In the genomic region with DNA sequence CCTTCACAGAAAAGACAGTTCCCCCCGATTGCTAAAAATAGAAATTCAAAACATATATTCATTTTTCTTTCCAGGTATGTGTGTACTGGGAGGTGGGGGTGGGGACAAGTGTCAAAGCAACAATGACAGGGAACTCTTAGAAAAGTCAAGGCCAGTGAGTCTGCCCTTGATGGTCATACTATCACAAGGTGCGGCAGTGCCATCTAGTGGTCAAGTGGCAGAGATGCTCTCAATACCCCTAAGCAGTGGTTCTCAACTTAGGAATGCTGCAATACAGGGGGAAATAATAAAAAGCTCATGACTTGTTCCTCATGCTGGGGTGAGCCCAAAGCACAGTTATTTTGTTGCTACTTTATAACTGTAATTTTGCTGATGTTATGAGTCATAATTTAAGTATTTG, we compare ENCODE assay signal across 9 mouse cellular contexts. TPM values are rescaled to one million over a fixed set of nuclear protein-coding genes. Genes with fewer than 3 reads are reported as not detected.
DNase-seq lines count a peak whose midpoint lies in the region; ATAC-seq and TF ChIP-seq lines count a peak whose summit lies in the region.
"Had no signal": no experiment of that assay in that cellular context is flagged by ENCODE, and none has a peak within 500 bp of the region (broad histone marks: within the 10 kb centered on the region; RNA-seq: fewer than 3 reads in every experiment).

No protein-coding gene starts in this region.

- no peak for TF ChIP-seq POLR2A in testis, adult 2 months (IDR thresholded peaks at IDR 0.05; ENCODE audit: control insufficient read depth, low read depth, low read length)

- WGBS in liver, embryonic 13.5 days (ENCODE audit: insufficient replicate concordance), result 10% methylated on average over 2 of the region's 2 CpGs
- WGBS in neural tube, embryonic 11.5 days, result 13% methylated on average over 2 of the region's 2 CpGs

- ATAC-seq in liver, embryonic 13.5 days (ENCODE audit: low read depth), result peak; percentile 71; the same call in 1 of the 2 replicates
- ATAC-seq in neural tube, embryonic 11.5 days (ENCODE audit: insufficient read depth, low FRiP score, low TSS enrichment), result peak; percentile 71

- H3K27me3 ChIP-seq in liver, embryonic 13.5 days, result no peaks in the 10 kb centered on the region
- H3K27me3 ChIP-seq in neural tube, embryonic 11.5 days (ENCODE audit: control insufficient read depth, insufficient read depth, low read length), result no peaks in the 10 kb centered on the region
- H3K27me3 ChIP-seq in testis, adult 2 months (ENCODE audit: control insufficient read depth, insufficient read depth, low read length), result no peaks in the 10 kb centered on the region

- H3K36me3 ChIP-seq in liver, embryonic 13.5 days, result peaks cover 3% of the 10 kb centered on the region
- no peaks in the 10 kb centered on the region for H3K36me3 ChIP-seq in neural tube, embryonic 11.5 days (ENCODE audit: control insufficient read depth, insufficient read depth, low read length)
- H3K36me3 ChIP-seq in testis, adult 2 months (ENCODE audit: control insufficient read depth, insufficient read depth, low read length), result no peaks in the 10 kb centered on the region
- H3K36me3 ChIP-seq: embryonic facial prominence, embryonic 13.5 days had no signal

- TF ChIP-seq CTCF in testis, adult 2 months (IDR thresholded peaks at IDR 0.05; ENCODE audit: control insufficient read depth, insufficient read depth, insufficient replicate concordance, low read depth, low read length), result peak; percentile 8; the same call in 1 of the 2 replicates

- no peaks in the 10 kb centered on the region for H3K4me1 ChIP-seq in liver, embryonic 13.5 days (replicated peaks)
- H3K4me1 ChIP-seq in neural tube, embryonic 11.5 days (ENCODE audit: control insufficient read depth, insufficient read depth, low read length), result no peaks in the 10 kb centered on the region
- no peaks in the 10 kb centered on the region for H3K4me1 ChIP-seq in testis, adult 2 months (ENCODE audit: control insufficient read depth, insufficient read depth, low read length)
- H3K4me1 ChIP-seq: embryonic facial prominence, embryonic 13.5 days had no signal

- H3K4me2 ChIP-seq in liver, embryonic 13.5 days, result no peak overlapping the region
- H3K4me2 ChIP-seq in neural tube, embryonic 11.5 days (ENCODE audit: low read depth), result no peak overlapping the region
- H3K4me2 ChIP-seq: embryonic facial prominence, embryonic 13.5 days had no signal

- H3K4me3 ChIP-seq in liver, embryonic 13.5 days (replicated peaks), result no peak overlapping the region
- H3K4me3 ChIP-seq in neural tube, embryonic 11.5 days (ENCODE audit: low read depth, low read length), result no peak overlapping the region
- no peak overlapping the region for H3K4me3 ChIP-seq in testis, adult 2 months (ENCODE audit: control insufficient read depth, low read depth, low read length)
- H3K4me3 ChIP-seq: embryonic facial prominence, embryonic 13.5 days had no signal

- peak; percentile 69 for DNase-seq in A20 (ENCODE audit: low read depth, low spot score)
- peak; percentile 56 to 58 for DNase-seq in adrenal gland, adult 18-20 months (ENCODE audit: low spot score in 2 of 2)
- peak; percentile 83 for DNase-seq in embryo, embryonic 11 days
- DNase-seq in heart, adult 9 months (ENCODE audit: low spot score in 2 of 2), result peak; percentile 46 to 47
- DNase-seq in kidney, postnatal 14 days, result peak; percentile 64
- DNase-seq in liver, embryonic 13.5 days, result peak; percentile 40
- DNase-seq in neural tube, embryonic 11.5 days (ENCODE audit: low spot score), result peak; percentile 43

- H3K9ac ChIP-seq in liver, embryonic 13.5 days, result no peak overlapping the region
- no peak overlapping the region for H3K9ac ChIP-seq in neural tube, embryonic 11.5 days (ENCODE audit: low read length)
- H3K9ac ChIP-seq: embryonic facial prominence, embryonic 13.5 days had no signal

- no peaks in the 10 kb centered on the region for H3K9me3 ChIP-seq in liver, embryonic 13.5 days (replicated peaks)
- H3K9me3 ChIP-seq in neural tube, embryonic 11.5 days (ENCODE audit: control insufficient read depth, low read length), result no peaks in the 10 kb centered on the region
- H3K9me3 ChIP-seq: embryonic facial prominence, embryonic 13.5 days had no signal

- H3K27ac ChIP-seq in liver, embryonic 13.5 days, result no peak overlapping the region
- H3K27ac ChIP-seq in neural tube, embryonic 11.5 days (ENCODE audit: low read depth, low read length), result no peak overlapping the region
- H3K27ac ChIP-seq in testis, adult 2 months (ENCODE audit: control insufficient read depth, insufficient read depth, low read depth, low read length), result no peak overlapping the region
- H3K27ac ChIP-seq: embryonic facial prominence, embryonic 13.5 days had no signal

RNA-seq across cellular contexts. Expression of a gene that starts 10.1 kb away (rescaled TPM):
- total RNA-seq in adrenal gland, adult 18-20 months (2021), result 1 to 10 TPM; 4.8 to 5.0 TPM
- polyA plus RNA-seq in liver, embryonic 13.5 days (2015; fragmentation: Nextera tagmentation; extraction: Ambion mirVana), result 20.0 and 21.6 TPM in 2 replicates
- polyA plus RNA-seq in neural tube, embryonic 11.5 days (2014; fragmentation: Nextera tagmentation; extraction: Ambion mirVana), result 38.0 and 38.4 TPM in 2 replicates
- 6.0 and 6.5 TPM in 2 replicates for polyA plus RNA-seq in testis, adult 2 months (2012; rRNA removed)

RNA-seq across cellular contexts. Expression of a gene that starts 22.4 kb away (rescaled TPM):
- under 1 TPM in 1 of 2 experiments, not detected in 1; 0.80 TPM for total RNA-seq in adrenal gland, adult 18-20 months (2021)
- polyA plus RNA-seq in liver, embryonic 13.5 days (2015; fragmentation: Nextera tagmentation; extraction: Ambion mirVana), result 0.28 and 0.45 TPM in 2 replicates
- polyA plus RNA-seq in neural tube, embryonic 11.5 days (2014; fragmentation: Nextera tagmentation; extraction: Ambion mirVana), result not detected in 2 replicates
- not detected in 2 replicates for polyA plus RNA-seq in testis, adult 2 months (2012; rRNA removed)

RNA-seq across cellular contexts. Expression of a gene that starts 38.4 kb away (rescaled TPM):
- total RNA-seq in adrenal gland, adult 18-20 months (2021), result 10 to 100 TPM; 26.1 to 46.2 TPM
- 0.08 and 0.14 TPM in 2 replicates for polyA plus RNA-seq in liver, embryonic 13.5 days (2015; fragmentation: Nextera tagmentation; extraction: Ambion mirVana)
- polyA plus RNA-seq in neural tube, embryonic 11.5 days (2014; fragmentation: Nextera tagmentation; extraction: Ambion mirVana), result 0.19 and 0.28 TPM in 2 replicates
- 2.2 and 2.8 TPM in 2 replicates for polyA plus RNA-seq in testis, adult 2 months (2012; rRNA removed)
